Mouse (Mus musculus) layer of hippocampus, adult 6 months (tissue): ENCODE results near the gene Dot1l. TPM values are rescaled to one million over a fixed set of nuclear protein-coding genes. Genes with fewer than 3 reads are reported as not detected.

Experiments
- long read RNA-seq, 2 experiments: library from polyadenylated mRNA; unstranded; transcript quantifications; one replicate each; pipeline ENCODE4 v2.0.0; 2019 to 2020
- microRNA-seq: library from miRNA; unstranded; fragments of <30 nt; microRNA quantifications from one replicate; pipeline ENCODE4 v1.2.0, GENCODE M21; 2020
- polyA plus RNA-seq: library from polyadenylated mRNA; unstranded; fragments of <200 nt; fragmentation: Nextera tagmentation; gene quantifications from 2 replicates; pipeline ENCODE4 v1.2.3, GENCODE M21; 2021

Dot1l gene
- 1.5 and 1.6 TPM in 2 replicates for polyA plus RNA-seq
- long read RNA-seq, experiment 1, partial matches to known transcripts: 6 of 6 reads
- long read RNA-seq, experiment 1, other reads (novel, unspliced or antisense): 0 of 6 reads
- long read RNA-seq, experiment 2, partial matches to known transcripts: 23 of 30 reads
- long read RNA-seq, experiment 2, other reads (novel, unspliced or antisense): 7 of 30 reads

DNA sequence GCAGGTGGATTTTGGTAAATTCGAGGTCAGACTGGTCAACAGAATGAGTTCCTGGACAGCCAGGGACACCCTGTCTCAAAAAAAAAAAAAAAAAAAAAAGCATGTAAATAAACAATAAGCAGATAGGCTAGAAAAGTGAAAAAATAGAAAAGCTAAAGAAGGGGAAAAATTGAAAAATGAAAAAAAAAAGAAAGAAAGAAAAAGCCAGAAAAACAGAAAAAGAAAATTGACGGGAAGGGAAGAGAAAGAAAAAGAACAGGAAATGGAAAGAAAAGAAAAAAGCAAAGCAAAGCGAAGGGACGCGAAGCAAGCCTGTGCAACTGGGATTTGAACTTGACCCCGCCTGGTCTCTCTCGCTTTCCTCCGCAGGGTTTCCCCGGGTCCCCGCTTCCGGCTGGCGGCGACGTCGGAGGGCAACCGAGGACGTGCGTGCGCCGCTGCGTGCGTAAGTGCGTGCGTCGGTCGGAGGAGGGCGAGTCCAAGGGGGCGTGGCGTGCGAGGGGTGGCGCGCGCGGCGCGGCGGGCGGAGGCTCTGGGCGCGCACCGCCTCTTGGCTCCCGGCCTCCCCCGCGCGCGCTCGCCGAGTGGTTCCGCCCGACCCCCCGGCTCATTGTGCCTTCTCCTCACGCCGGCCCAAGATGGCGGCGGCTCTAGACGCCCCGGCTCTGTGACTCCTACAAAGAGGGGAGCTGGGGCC lies at the start of gene Dot1l:
Gene Dot1l (plus strand): TSS at position 613 of the 697 bp plus-strand sequence.

DNA sequence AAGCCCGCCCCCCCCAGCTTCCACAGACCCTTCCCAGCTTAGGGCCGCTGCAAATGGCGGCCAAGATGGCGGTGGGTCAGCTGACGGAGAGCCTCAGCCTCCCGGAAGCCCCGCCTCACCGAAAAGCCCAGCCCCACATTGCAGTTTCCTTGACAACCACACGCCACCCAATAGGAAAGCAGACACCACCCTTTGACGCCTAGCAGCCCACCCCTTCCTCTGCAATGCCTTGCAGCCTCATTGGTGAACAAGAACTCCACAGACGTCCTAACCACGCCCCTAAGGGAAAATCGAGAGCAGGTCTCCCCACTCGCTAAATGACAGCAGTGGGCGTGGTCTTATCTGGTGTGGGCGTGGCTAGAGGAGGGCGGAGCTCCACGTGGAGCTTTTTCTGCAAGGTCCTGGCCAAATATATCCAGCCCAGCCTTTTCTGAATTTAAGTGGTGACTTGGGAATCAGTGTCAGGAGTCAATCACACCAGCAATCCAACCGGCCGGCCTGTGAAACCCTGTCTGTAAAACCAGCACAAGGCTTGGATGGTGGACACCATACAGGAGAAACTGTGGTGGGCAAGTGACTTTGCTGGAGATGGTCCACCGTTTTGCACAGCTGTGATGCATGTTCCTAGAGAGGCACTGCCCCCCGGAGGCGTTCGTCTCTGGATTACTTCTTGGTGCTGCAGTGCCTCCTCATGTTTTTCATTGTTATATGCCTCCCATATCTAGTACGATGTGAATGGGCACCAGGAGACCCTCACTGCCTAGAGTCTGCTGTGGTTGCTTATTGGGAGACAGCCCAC lies 12.6 kb upstream of the Dot1l start, which contains the start of gene Ap3d1:
Gene Ap3d1 (minus strand): TSS at position 85 of the 799 bp plus-strand sequence.

DNA sequence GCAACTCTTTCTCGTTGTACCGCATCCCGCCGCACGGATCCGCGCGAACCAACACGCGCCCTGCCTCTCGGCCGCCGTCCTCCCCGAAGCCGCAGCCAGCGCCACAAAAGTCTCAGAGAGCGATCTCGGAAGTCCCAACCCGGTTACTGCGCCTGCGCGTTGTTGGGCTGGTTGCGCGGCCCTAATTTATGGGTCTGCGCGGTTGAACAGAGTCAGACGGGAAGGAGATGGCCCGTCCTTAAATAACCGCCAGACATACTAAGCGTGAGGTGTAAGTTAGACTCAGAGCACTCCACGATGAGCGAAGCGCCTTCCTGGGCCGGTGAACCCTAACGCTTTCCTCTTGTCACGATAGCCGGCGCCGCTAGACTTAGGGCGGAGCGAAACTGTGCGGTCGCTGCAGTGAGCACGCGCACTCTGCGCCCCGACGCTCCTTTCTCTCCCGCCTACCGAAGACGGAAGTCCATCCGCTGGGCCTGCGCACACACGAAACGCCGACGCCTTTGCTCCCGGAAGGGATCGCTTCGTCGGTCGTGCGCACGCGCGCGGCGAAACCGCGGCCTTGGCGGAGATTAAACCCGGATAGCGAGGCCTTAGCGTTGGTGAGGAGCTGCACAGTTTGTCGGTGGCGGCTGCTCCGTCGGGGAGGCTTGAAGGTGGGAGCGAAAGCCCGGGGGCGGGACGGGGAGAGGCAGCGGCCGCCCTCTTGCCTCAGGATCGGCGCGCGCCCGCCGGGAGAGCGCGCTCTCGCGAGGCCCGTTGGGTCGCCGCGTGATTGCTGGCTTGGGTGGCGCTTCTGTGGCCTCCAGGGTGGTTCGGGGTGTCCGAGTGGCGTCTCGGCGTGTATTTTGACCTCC lies 43.4 kb downstream of the Dot1l start, which contains the start of the genes Sf3a2 and Plekhj1:
Gene Sf3a2 (plus strand): TSS at position 49 of the 857 bp plus-strand sequence.
Gene Plekhj1 (minus strand): TSS at position 477 of the 857 bp plus-strand sequence.

DNA sequence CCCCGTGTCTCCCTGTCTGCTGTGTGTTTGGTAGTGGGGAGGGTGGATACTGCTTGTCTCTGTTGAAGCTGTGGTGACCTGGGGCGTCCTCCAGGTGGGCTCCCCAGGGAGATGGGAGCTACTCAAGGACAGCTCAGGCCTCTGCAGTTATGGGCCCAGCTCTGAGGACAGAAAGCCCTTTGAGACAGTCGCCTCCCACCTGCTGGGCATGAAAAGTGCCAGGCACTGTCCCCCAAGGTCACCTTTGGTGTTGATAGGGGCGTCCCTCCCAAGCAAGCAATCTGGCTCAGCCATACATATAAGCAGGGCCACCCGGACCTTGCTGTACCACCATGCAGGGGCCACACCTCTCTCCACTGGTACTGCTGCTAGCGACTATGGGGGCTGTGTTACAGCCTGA lies 49.9 kb downstream of the Dot1l start, which contains the start of gene Amh:
Gene Amh (plus strand): TSS at position 328 of the 400 bp plus-strand sequence.

DNA sequence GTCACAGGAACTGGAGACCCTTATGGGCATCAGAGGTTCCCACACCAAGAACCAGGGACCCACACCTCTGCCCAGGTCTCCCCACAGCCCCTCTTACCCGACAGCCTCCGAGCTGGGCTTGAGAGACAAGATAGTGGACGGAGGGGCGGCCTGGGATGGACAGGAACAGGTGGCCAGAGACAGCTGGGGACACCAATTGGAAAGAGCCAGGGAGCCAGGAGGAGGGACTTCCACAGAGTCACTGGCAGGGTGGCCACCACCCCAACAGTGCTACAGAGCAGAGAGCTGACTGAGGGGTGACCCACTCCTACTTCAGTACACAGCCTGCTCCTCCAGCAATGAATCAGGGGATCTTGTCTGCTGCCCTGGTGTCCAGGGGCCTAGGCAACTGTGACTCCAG lies 58.4 kb downstream of the Dot1l start, which contains the start of gene Jsrp1:
Gene Jsrp1 (minus strand): TSS at position 133 of the 400 bp plus-strand sequence.

DNA sequence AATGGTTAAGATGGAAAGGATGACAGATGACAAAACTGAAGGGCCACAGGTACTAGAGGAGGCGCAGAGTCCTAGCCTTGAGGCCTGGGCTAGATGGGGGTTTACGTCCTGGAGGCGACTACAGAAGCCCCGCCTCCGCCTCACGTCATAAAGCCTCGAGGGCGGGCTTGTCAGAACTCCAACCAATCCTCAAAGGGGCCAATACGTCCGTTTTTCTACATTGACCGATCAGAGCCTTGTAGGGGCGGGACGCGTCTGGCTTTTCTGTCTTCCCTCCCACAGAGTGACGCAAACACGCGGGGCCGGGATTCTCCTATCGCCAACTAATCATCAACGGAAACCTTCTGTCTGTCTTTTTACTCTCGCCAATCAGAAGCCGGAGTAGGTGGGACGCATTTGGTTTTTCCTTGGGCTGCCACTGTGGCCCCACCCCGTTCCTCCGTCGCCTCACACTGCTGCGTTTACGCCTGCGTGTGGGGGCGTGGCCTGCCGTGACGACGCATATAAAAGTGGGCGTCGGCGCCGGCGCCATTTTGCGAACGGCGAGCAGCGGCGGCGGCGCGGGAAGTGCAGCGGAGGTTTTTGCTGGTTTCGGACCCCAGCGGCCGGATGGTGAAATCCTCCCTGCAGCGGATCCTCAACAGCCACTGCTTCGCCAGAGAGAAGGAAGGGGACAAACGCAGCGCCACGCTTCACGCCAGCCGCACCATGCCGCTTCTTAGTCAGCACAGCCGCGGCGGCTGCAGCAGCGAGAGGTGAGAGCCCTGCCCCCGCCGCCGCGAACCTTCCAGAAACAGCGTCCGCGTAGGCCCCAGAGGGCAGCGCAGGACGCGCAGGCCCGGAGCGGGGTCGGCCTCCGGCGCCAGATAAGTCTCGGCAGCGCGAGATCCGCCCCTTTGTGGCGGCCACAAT lies 71.4 kb downstream of the Dot1l start, which contains the start of gene Oaz1:
Gene Oaz1 (plus strand): TSS at position 506 of the 912 bp plus-strand sequence.

DNA sequence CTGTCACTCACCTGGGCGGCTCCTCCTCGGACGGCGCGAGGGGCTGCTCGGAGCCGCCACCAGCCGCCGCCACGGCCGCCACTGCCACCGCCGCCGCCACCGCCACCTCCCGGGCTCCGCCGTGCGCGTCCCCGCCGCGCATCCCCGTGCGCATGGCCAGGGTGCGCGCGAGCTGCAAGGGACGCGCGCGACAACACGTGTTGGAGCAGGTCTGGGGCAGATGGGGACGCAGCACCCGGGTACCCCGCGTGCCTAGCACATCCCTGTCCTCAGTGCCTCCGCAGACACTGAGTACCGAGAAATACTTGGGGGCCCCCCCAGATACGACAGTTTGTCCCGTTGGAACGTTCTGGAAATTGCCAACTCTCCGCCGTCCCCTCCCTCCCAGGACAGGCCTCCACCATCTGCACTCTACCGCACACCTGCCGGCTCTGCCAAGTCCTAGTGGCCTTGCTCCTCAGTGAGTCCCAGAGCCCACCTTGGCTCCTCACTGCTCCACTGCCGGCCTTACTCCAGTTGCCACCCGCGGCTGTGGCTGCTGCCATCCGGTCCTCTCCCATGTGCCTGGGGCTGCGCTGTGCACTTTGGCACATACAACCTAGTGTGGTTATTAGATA lies 89.0 kb downstream of the Dot1l start, which contains the start of gene Lingo3:
Gene Lingo3 (minus strand): TSS at position 109 of the 617 bp plus-strand sequence.

Small RNAs within 50 kb of the gene (microRNA-seq; reads per million reads assigned to microRNA genes)
- gene Mir1982: 24.5 reads per million, percentile 43 among the genes with 10 or more reads in this experiment

Other genes starting within 250 kb of the Dot1l start
- gene Atp8b3, start 216.1 kb upstream of the Dot1l start, polyA plus RNA-seq: 0.09 and 0.10 TPM in 2 replicates
- 19.5 and 19.8 TPM in 2 replicates for gene Rexo1, start 193.6 kb upstream of the Dot1l start, polyA plus RNA-seq
- gene Klf16, start 177.9 kb upstream of the Dot1l start, polyA plus RNA-seq: 7.5 and 8.9 TPM in 2 replicates
- gene Abhd17a, start 164.9 kb upstream of the Dot1l start, polyA plus RNA-seq: 42.4 and 50.1 TPM in 2 replicates
- 116 and 118 TPM in 2 replicates for gene Scamp4, start 152.3 kb upstream of the Dot1l start, polyA plus RNA-seq
- gene Adat3, start 152.3 kb upstream of the Dot1l start, polyA plus RNA-seq: 3.0 and 3.2 TPM in 2 replicates
- gene Gm49322, start 149.2 kb upstream of the Dot1l start, polyA plus RNA-seq: 0.23 and 0.29 TPM in 2 replicates
- gene Csnk1g2, start 132.4 kb upstream of the Dot1l start, polyA plus RNA-seq: 18.6 and 20.5 TPM in 2 replicates
- 22.4 and 26.9 TPM in 2 replicates for gene Btbd2, start 98.1 kb upstream of the Dot1l start, polyA plus RNA-seq
- 3.6 and 3.8 TPM in 2 replicates for gene Mknk2, start 77.1 kb upstream of the Dot1l start, polyA plus RNA-seq
- 9.3 and 10.8 TPM in 2 replicates for gene Mob3a, start 53.2 kb upstream of the Dot1l start, polyA plus RNA-seq
- 46.9 and 47.1 TPM in 2 replicates for gene Izumo4, start 53.0 kb upstream of the Dot1l start, polyA plus RNA-seq
- gene Ap3d1, start 12.9 kb upstream of the Dot1l start, polyA plus RNA-seq: 51.0 and 52.8 TPM in 2 replicates
- gene Sf3a2, start 43.0 kb downstream of the Dot1l start, polyA plus RNA-seq: 9.3 and 13.8 TPM in 2 replicates
- 96.0 and 103 TPM in 2 replicates for gene Plekhj1, start 43.4 kb downstream of the Dot1l start, polyA plus RNA-seq
- gene Amh, start 50.0 kb downstream of the Dot1l start, polyA plus RNA-seq: not detected in 2 replicates
- gene Jsrp1, start 58.3 kb downstream of the Dot1l start, polyA plus RNA-seq: 7.5 and 7.7 TPM in 2 replicates
- gene Oaz1, start 71.5 kb downstream of the Dot1l start, polyA plus RNA-seq: 2,817 and 2,885 TPM in 2 replicates
- gene Lingo3, start 88.8 kb downstream of the Dot1l start, polyA plus RNA-seq: 19.6 and 26.3 TPM in 2 replicates
- 326 and 354 TPM in 2 replicates for gene Lsm7, start 100.0 kb downstream of the Dot1l start, polyA plus RNA-seq
- gene Sppl2b, start 100.1 kb downstream of the Dot1l start, polyA plus RNA-seq: 16.5 and 20.9 TPM in 2 replicates
- 0.33 and 0.35 TPM in 2 replicates for gene Tmprss9, start 116.6 kb downstream of the Dot1l start, polyA plus RNA-seq
- 632 and 637 TPM in 2 replicates for gene Timm13, start 145.8 kb downstream of the Dot1l start, polyA plus RNA-seq
- gene Lmnb2, start 163.0 kb downstream of the Dot1l start, polyA plus RNA-seq: 3.1 and 3.8 TPM in 2 replicates
- gene Gadd45b, start 174.9 kb downstream of the Dot1l start, polyA plus RNA-seq: 12.5 and 16.0 TPM in 2 replicates